Mouse (Mus musculus): ENCODE measurements around the gene Lrrc74a. TPM values are rescaled to one million over a fixed set of nuclear protein-coding genes. Genes with fewer than 3 reads are reported as not detected.

Gene Lrrc74a
- polyA plus RNA-seq, 1 experiment from 2014 or later, result not detected

GRCm38 (mm10) chr12:86721453-86721852, 12.7 kb upstream of the Lrrc74a start:
- H3K4me2 ChIP-seq, result no peak overlapping the region
- DNase-seq, result no peak
- no peaks in the 10 kb centered on the region for H3K36me3 ChIP-seq
- WGBS (ENCODE audit: insufficient replicate concordance), result 65% methylated on average over 5 of the region's 5 CpGs
- H3K9ac ChIP-seq, result no peak overlapping the region
- no peak for ATAC-seq (ENCODE audit: low read depth)
- no peak overlapping the region for H3K27ac ChIP-seq
- H3K4me1 ChIP-seq (replicated peaks), result peaks cover 10% of the 10 kb centered on the region
- H3K27me3 ChIP-seq, result no peaks in the 10 kb centered on the region
- no peak overlapping the region for H3K4me3 ChIP-seq (replicated peaks)
- H3K9me3 ChIP-seq (replicated peaks), result no peaks in the 10 kb centered on the region

DNA sequence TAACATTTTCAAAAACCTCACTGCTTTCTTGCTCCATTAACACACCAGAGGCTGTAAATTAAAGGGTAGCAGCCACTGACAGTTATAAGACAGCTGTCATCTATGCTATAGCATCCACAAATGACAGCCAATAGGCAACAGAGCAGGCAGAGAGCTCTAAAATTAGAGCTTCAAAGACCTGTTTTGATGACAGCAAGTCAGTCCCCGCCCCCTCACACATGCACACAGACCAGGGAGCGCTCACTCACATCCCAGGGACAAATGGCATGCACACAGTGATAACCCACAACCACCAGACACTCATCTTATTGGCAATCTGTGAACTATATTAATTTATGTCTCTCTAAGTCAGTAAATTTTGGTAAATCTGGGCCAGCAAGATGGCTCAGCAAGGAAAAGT, 9.9 kb upstream of the Lrrc74a start:
- Histone ChIP-seq H3K4me2 (no peak overlapping the region), H3K27me3 (no peaks in the 10 kb centered on the region), H3K27ac (no peak overlapping the region), H3K4me1 (replicated peaks) (peaks cover 10% of the 10 kb centered on the region), H3K9ac (no peak overlapping the region), H3K36me3 (no peaks in the 10 kb centered on the region), H3K9me3 (replicated peaks) (no peaks in the 10 kb centered on the region), H3K4me3 (replicated peaks) (no peak overlapping the region)
- 80% methylated on average over 2 of the region's 2 CpGs for WGBS (ENCODE audit: insufficient replicate concordance)
- DNase-seq, result no peak
- no peak for ATAC-seq (ENCODE audit: low read depth)

DNA sequence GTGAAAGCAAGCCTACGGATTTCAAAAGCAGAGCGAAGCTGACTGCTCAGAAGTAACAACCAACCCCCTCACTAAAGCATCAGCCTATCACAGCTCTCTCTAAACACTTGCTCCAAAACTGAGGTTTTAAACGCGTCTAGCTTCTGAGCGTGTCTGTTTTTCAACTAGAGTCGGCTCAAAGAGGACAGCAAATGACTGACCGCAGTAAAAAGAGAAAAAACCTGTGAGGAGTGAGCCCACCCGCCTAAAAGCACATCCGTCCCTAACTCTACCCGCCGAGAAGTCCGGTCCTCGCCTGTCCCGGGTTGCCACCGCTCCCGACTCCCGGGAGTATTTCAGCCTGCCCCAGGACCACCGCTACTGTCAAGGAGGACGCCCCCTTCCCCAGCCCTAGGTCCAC, 8.5 kb upstream of the Lrrc74a start:
- WGBS (ENCODE audit: insufficient replicate concordance), result 0% methylated on average over 19 of the region's 19 CpGs
- peak overlapping the region; percentile 72 for H3K4me3 ChIP-seq (replicated peaks)
- H3K27me3 ChIP-seq, result no peaks in the 10 kb centered on the region
- no peaks in the 10 kb centered on the region for H3K9me3 ChIP-seq (replicated peaks)
- peak overlapping the region; percentile 76 for H3K9ac ChIP-seq
- DNase-seq (no peak), ATAC-seq (ENCODE audit: low read depth) (peak; percentile 52)
- H3K27ac ChIP-seq, result no peak overlapping the region
- H3K4me2 ChIP-seq, result peak overlapping the region; percentile 99
- no peaks in the 10 kb centered on the region for H3K36me3 ChIP-seq
- H3K4me1 ChIP-seq (replicated peaks), result peaks cover 10% of the 10 kb centered on the region

GRCm38 (mm10) chr12:86726120-86726640, 8.0 kb upstream of the Lrrc74a start, which contains the start of gene Angel1:
TSS of gene Angel1 (minus strand) at chr12:86726460.
- H3K27ac ChIP-seq, result no peak within 1 kb of the TSS

GRCm38 (mm10) chr12:86761036-86761435, 26.9 kb downstream of the Lrrc74a start:
- H3K9me3 ChIP-seq (replicated peaks), result no peaks in the 10 kb centered on the region
- ATAC-seq (ENCODE audit: low read depth) (no peak), DNase-seq (no peak)
- no peak overlapping the region for H3K9ac ChIP-seq
- 0 out of 2 replicates have a peak, but pooled peaks cover 4% of the 10 kb centered on the region for H3K27me3 ChIP-seq
- H3K36me3 ChIP-seq, result no peaks in the 10 kb centered on the region
- no peak overlapping the region for H3K4me3 ChIP-seq (replicated peaks)
- no peaks in the 10 kb centered on the region for H3K4me1 ChIP-seq (replicated peaks)
- no peak overlapping the region for H3K4me2 ChIP-seq
- H3K27ac ChIP-seq, result no peak overlapping the region
- 57% methylated on average over 13 of the region's 13 CpGs for WGBS (ENCODE audit: insufficient replicate concordance)

More at GRCm38 (mm10) chr12:86726120-86726640, 8.0 kb upstream of the Lrrc74a start, which contains the start of gene Angel1:
- Histone ChIP-seq H3K9ac (peak within 1 kb of the TSS; percentile 76), H3K9me3 (replicated peaks) (no peaks in the 10 kb centered on the region), H3K4me1 (replicated peaks) (peaks cover 10% of the 10 kb centered on the region), H3K36me3 (no peaks in the 10 kb centered on the region), H3K4me3 (replicated peaks) (peak within 1 kb of the TSS; percentile 72), H3K27me3 (no peaks in the 10 kb centered on the region), H3K4me2 (peak within 1 kb of the TSS; percentile 99)
- peak; percentile 95 for DNase-seq
- ATAC-seq (ENCODE audit: low read depth), result peak; percentile 99
- 1% methylated on average over 44 of the region's 44 CpGs for WGBS (ENCODE audit: insufficient replicate concordance)

DNA sequence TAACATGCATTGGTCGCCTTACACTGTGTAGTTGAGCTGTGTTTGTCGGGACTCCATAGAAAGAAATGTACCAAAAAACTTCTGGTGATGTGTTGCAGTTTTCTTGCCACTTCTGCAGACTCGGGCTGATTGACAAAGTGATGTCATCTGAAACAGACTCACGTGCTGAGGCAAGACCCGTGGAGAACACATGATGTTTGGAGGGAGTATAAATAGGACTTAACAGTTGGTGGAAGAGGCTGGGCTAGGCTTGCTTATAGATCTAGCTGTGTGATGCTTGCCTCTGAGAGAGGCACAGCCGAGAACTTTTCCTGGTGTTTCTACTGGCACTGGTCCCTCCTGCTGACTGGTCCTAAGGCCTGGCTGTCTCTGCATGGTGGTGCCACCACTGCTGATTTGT, 29.9 kb downstream of the Lrrc74a start:
- no peak for ATAC-seq (ENCODE audit: low read depth)
- H3K27me3 ChIP-seq, result 0 out of 2 replicates have a peak, but pooled peaks cover 4% of the 10 kb centered on the region
- H3K4me2 ChIP-seq, result no peak overlapping the region
- no peak overlapping the region for H3K9ac ChIP-seq
- H3K4me3 ChIP-seq (replicated peaks), result no peak overlapping the region
- no peak for DNase-seq
- no peaks in the 10 kb centered on the region for H3K36me3 ChIP-seq
- no peaks in the 10 kb centered on the region for H3K4me1 ChIP-seq (replicated peaks)
- H3K9me3 ChIP-seq (replicated peaks), result no peaks in the 10 kb centered on the region
- WGBS (ENCODE audit: insufficient replicate concordance), result 49% methylated on average over 6 of the region's 6 CpGs
- no peak overlapping the region for H3K27ac ChIP-seq

GRCm38 (mm10) chr12:86766467-86766866, 32.3 kb downstream of the Lrrc74a start:
- no peaks in the 10 kb centered on the region for H3K4me1 ChIP-seq (replicated peaks)
- no peaks in the 10 kb centered on the region for H3K9me3 ChIP-seq (replicated peaks)
- ATAC-seq (ENCODE audit: low read depth) (no peak), DNase-seq (no peak)
- no peak overlapping the region for H3K4me2 ChIP-seq
- WGBS (ENCODE audit: insufficient replicate concordance), result 71% methylated on average over 8 of the region's 8 CpGs
- no peak overlapping the region for H3K4me3 ChIP-seq (replicated peaks)
- H3K36me3 ChIP-seq, result no peaks in the 10 kb centered on the region
- no peak overlapping the region for H3K27ac ChIP-seq
- H3K27me3 ChIP-seq, result no peaks in the 10 kb centered on the region
- H3K9ac ChIP-seq, result no peak overlapping the region

GRCm38 (mm10) chr12:86767868-86768631, 33.9 kb downstream of the Lrrc74a start:
- Histone ChIP-seq H3K27me3 (no peaks in the 10 kb centered on the region), H3K4me1 (replicated peaks) (no peaks in the 10 kb centered on the region), H3K9me3 (replicated peaks) (no peaks in the 10 kb centered on the region), H3K36me3 (no peaks in the 10 kb centered on the region), H3K27ac (no peak overlapping the region), H3K4me3 (replicated peaks) (no peak overlapping the region), H3K4me2 (peak overlapping the region; percentile 17; the same call in 1 of the 2 replicates), H3K9ac (no peak overlapping the region)
- DNase-seq (peak; percentile 12), ATAC-seq (ENCODE audit: low read depth) (no peak)
- 36% methylated on average over 20 of the region's 20 CpGs for WGBS (ENCODE audit: insufficient replicate concordance)

- Histone ChIP-seq H3K36me3 (no peaks in the 10 kb centered on the region), H3K9me3 (replicated peaks) (no peaks in the 10 kb centered on the region), H3K27me3 (no peaks in the 10 kb centered on the region), H3K4me1 (replicated peaks) (no peaks in the 10 kb centered on the region), H3K27ac (no peak overlapping the region), H3K4me2 (no peak overlapping the region), H3K4me3 (replicated peaks) (no peak overlapping the region), H3K9ac (no peak overlapping the region)
- 28% methylated on average over 4 of the region's 4 CpGs for WGBS (ENCODE audit: insufficient replicate concordance)
- no peak for ATAC-seq (ENCODE audit: low read depth)
- peak; percentile 36 for DNase-seq
Measured at GRCm38 (mm10) chr12:86768986-86769580, 34.9 kb downstream of the Lrrc74a start.

- Histone ChIP-seq H3K27ac (no peak overlapping the region), H3K36me3 (no peaks in the 10 kb centered on the region), H3K4me2 (no peak overlapping the region)
Measured at GRCm38 (mm10) chr12:86769819-86770218, 35.6 kb downstream of the Lrrc74a start.

DNA sequence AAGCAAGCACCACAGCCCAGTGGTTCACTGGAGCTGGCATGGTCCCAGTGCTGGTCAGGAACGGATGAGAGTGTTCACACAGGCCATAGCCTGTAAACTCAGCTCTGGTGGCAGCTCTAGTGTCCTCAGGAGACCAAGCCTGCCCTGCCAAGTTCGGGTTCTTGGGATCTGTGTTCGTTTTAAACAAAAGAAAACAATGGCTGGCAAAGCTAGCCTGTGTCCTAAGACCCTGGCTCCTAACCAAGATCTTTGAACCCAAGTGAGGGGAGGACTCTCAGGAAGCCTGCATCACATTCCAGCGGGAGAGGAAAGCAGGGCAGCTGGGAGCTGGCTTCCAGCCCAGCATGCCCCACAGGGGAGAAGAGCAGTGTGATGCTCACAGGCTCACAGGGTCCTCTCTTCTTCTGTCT, 36.1 kb downstream of the Lrrc74a start:
- WGBS (ENCODE audit: insufficient replicate concordance), result 30% methylated on average over 4 of the region's 4 CpGs
- Histone ChIP-seq H3K27ac (no peak overlapping the region), H3K9ac (no peak overlapping the region), H3K27me3 (no peaks in the 10 kb centered on the region), H3K36me3 (no peaks in the 10 kb centered on the region), H3K4me1 (replicated peaks) (no peaks in the 10 kb centered on the region), H3K4me3 (replicated peaks) (no peak overlapping the region), H3K9me3 (replicated peaks) (no peaks in the 10 kb centered on the region), H3K4me2 (no peak overlapping the region)
- ATAC-seq (ENCODE audit: low read depth) (no peak), DNase-seq (no peak)

More at GRCm38 (mm10) chr12:86769819-86770218, 35.6 kb downstream of the Lrrc74a start:
- no peaks in the 10 kb centered on the region for H3K4me1 ChIP-seq (replicated peaks)
- H3K9ac ChIP-seq, result no peak overlapping the region
- no peak for ATAC-seq (ENCODE audit: low read depth)
- no peak for DNase-seq
- no peak overlapping the region for H3K4me3 ChIP-seq (replicated peaks)
- no peaks in the 10 kb centered on the region for H3K27me3 ChIP-seq
- H3K9me3 ChIP-seq (replicated peaks), result no peaks in the 10 kb centered on the region

All from liver, embryonic 13.5 days (tissue).